Mouse (Mus musculus): ENCODE measurements around the gene Dph2.

DNA sequence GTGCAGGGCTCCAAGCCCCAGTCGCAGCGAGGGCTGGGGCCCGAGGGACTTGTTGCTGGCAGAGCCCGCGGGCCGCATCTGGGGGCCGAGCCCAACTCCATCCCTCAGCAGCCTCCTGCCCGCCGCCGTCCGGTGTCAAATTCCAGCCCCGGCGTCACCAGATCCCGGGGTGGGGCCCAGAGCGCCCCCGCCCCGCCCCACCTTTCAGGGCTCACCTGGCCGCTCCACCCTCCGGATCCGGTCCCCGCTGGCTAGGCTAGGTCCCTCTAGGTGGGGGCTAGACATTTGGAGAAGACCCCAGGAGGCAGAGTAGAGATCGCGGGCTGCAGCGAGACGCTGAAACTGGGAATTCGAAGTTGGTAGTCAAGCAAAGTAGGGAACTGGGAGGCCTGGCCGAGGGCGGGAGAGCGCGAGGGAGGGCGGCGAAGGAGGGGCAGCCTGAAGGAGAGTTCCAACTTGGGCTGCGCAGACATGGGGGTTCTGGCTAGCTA is 37.6 kb upstream of the Dph2 start, which contains the start of gene Artn:
- no peak for TF ChIP-seq CTCF (IDR thresholded peaks at IDR 0.05; ENCODE audit: extremely low read depth, insufficient read length, insufficient replicate concordance, low read depth, low read length)
- TF ChIP-seq POLR2A (IDR thresholded peaks at IDR 0.05; ENCODE audit: low read depth, low read length): no peak

Data from small intestine, adult 2 months (tissue).